Mouse (Mus musculus) hindbrain, embryonic 16.5 days (tissue): Measurements from ENCODE around the gene Trim68. TPM values are rescaled to one million over a fixed set of nuclear protein-coding genes. Genes with fewer than 3 reads are reported as not detected.
"Not testable (repeated sequence)": the region's sequence is repeated elsewhere in the genome, so short reads cannot be mapped to it uniquely, and the experiment has no call there.

Experiments used
- ATAC-seq: fragments of 200-750 bp; cut with Nextera tagmentation; 2 replicates; pipeline ENCODE4 v1.8.0; 2017; ENCODE audit warnings: moderate TSS enrichment, moderate library complexity
- H3K27ac ChIP-seq: fragments of 300-500 bp; sonication (generic); 2 replicates; pipeline ENCODE4 v1.5.1; 2014; ENCODE audit warnings: low read depth, mild to moderate bottlenecking, control low read depth, low read length, moderate library complexity
- H3K27me3 ChIP-seq: fragments of 300-500 bp; sonication (generic); replicated peaks from 2 replicates; pipeline ENCODE4 v1.6.1; 2014; ENCODE audit warnings: low read length; ENCODE audit not compliant: control insufficient read depth, insufficient read depth
- H3K36me3 ChIP-seq: fragments of 300-500 bp; sonication (generic); 2 replicates; pipeline ENCODE4 v1.6.1; 2014; ENCODE audit warnings: mild to moderate bottlenecking, low read length, moderate library complexity, mixed read lengths; ENCODE audit not compliant: control insufficient read depth, insufficient read depth
- H3K4me1 ChIP-seq: fragments of 300-500 bp; sonication (generic); 2 replicates; pipeline ENCODE4 v1.6.1; 2014; ENCODE audit warnings: low read depth, low read length; ENCODE audit not compliant: control insufficient read depth, insufficient read depth
- H3K4me2 ChIP-seq: fragments of 300-500 bp; sonication (generic); 2 replicates; pipeline ENCODE4 v1.6.1; 2014; ENCODE audit warnings: mild to moderate bottlenecking, low read length, control low read depth, moderate library complexity
- H3K4me3 ChIP-seq: fragments of 300-500 bp; sonication (generic); 2 replicates; pipeline ENCODE4 v1.5.1; 2014; ENCODE audit warnings: mild to moderate bottlenecking, low read length, control low read depth, moderate library complexity
- H3K9ac ChIP-seq: fragments of 300-500 bp; sonication (generic); 2 replicates; pipeline ENCODE4 v1.6.1; 2014; ENCODE audit warnings: low read depth, mild to moderate bottlenecking, control low read depth, low read length, moderate library complexity
- H3K9me3 ChIP-seq: fragments of 300-500 bp; sonication (generic); 2 replicates; pipeline ENCODE4 v1.6.1; 2014; ENCODE audit warnings: mild to moderate bottlenecking, low read length, moderate library complexity; ENCODE audit not compliant: control insufficient read depth
- WGBS: fragments of 180-500 bp; shearing (Covaris S2); extraction: QIAGEN DNeasy Blood & Tissue Kit; methylation state at CpG from one replicate; pipeline ENCODE4 v1.1.7; 2014; 5-methylcytosine and 5-hydroxymethylcytosine counted together
- polyA plus RNA-seq: library from polyadenylated mRNA; unstranded; fragments of >200 nt; fragmentation: Nextera tagmentation; extraction: Ambion mirVana; gene quantifications from 2 replicates; pipeline ENCODE4 v1.2.1, GENCODE M21; 2015

Gene Trim68
- polyA plus RNA-seq, 1 experiment from 2014 or later: 6.5 TPM

GRCm38 (mm10) chr7:102665378-102665777, 21.7 kb downstream of the Trim68 start:
- no peak overlapping the region for H3K27ac ChIP-seq
- H3K9me3 ChIP-seq: no peaks in the 10 kb centered on the region
- H3K4me3 ChIP-seq: no peak overlapping the region
- ATAC-seq: no peak
- no peaks in the 10 kb centered on the region for H3K36me3 ChIP-seq
- H3K4me1 ChIP-seq: no peaks in the 10 kb centered on the region
- H3K4me2 ChIP-seq: no peak overlapping the region
- no peaks in the 10 kb centered on the region for H3K27me3 ChIP-seq
- no peak overlapping the region for H3K9ac ChIP-seq
- WGBS: 50% methylated on average over 2 of the region's 2 CpGs

- 44% methylated on average over 3 of the region's 3 CpGs for WGBS
- Histone ChIP-seq H3K27me3 (no peaks in the 10 kb centered on the region), H3K27ac (no peak within 1 kb of the TSS), H3K4me1 (no peaks in the 10 kb centered on the region), H3K9me3 (no peaks in the 10 kb centered on the region), H3K4me3 (no peak within 1 kb of the TSS), H3K9ac (no peak within 1 kb of the TSS), H3K36me3 (no peaks in the 10 kb centered on the region), H3K4me2 (no peak within 1 kb of the TSS)
- ATAC-seq: no peak
Observed at GRCm38 (mm10) chr7:102664599-102664998, 22.5 kb downstream of the Trim68 start, which contains the start of gene Olfr556. Gene Olfr556 (plus strand): TSS chr7:102664899.

GRCm38 (mm10) chr7:102658523-102658922, 28.6 kb downstream of the Trim68 start, which contains the start of gene Olfr555:
Gene Olfr555 (plus strand): TSS chr7:102658823.
- no peak within 1 kb of the TSS for H3K9ac ChIP-seq
- no peaks in the 10 kb centered on the region for H3K36me3 ChIP-seq
- H3K4me3 ChIP-seq: no peak within 1 kb of the TSS
- 84% methylated on average over 1 of the region's 1 CpGs for WGBS
- H3K9me3 ChIP-seq: no peaks in the 10 kb centered on the region
- H3K27ac ChIP-seq: no peak within 1 kb of the TSS
- no peaks in the 10 kb centered on the region for H3K4me1 ChIP-seq
- no peaks in the 10 kb centered on the region for H3K27me3 ChIP-seq
- no peak within 1 kb of the TSS for H3K4me2 ChIP-seq
- ATAC-seq: no peak

GRCm38 (mm10) chr7:102644945-102645344, 42.2 kb downstream of the Trim68 start:
- WGBS: 87% methylated on average over 4 of the region's 4 CpGs
- not testable (repeated sequence) for H3K36me3 ChIP-seq, ATAC-seq, H3K4me3 ChIP-seq, H3K27ac ChIP-seq, H3K27me3 ChIP-seq, H3K9me3 ChIP-seq, H3K9ac ChIP-seq, H3K4me2 ChIP-seq, H3K4me1 ChIP-seq

- H3K4me1 ChIP-seq: no peaks in the 10 kb centered on the region
- ATAC-seq: no peak
- H3K36me3 ChIP-seq: no peaks in the 10 kb centered on the region
- no peak within 1 kb of the TSS for H3K4me3 ChIP-seq
- H3K9ac ChIP-seq: no peak within 1 kb of the TSS
- no peaks in the 10 kb centered on the region for H3K9me3 ChIP-seq
- H3K27me3 ChIP-seq: no peaks in the 10 kb centered on the region
- no peak within 1 kb of the TSS for H3K4me2 ChIP-seq
- WGBS: 87% methylated on average over 1 of the region's 1 CpGs
- H3K27ac ChIP-seq: no peak within 1 kb of the TSS
Observed at GRCm38 (mm10) chr7:102638132-102638531, 49.0 kb downstream of the Trim68 start, which contains the start of gene Olfr554. Gene Olfr554 (plus strand): TSS chr7:102638432.

GRCm38 (mm10) chr7:102636665-102637064, 50.5 kb downstream of the Trim68 start:
- WGBS: 39% methylated on average over 3 of the region's 3 CpGs

More at GRCm38 (mm10) chr7:102636665-102637064, 50.5 kb downstream of the Trim68 start:
- ATAC-seq: no peak
- no peaks in the 10 kb centered on the region for H3K36me3 ChIP-seq
- H3K27ac ChIP-seq: no peak overlapping the region
- no peak overlapping the region for H3K9ac ChIP-seq
- H3K9me3 ChIP-seq: no peaks in the 10 kb centered on the region
- no peaks in the 10 kb centered on the region for H3K4me1 ChIP-seq
- no peak overlapping the region for H3K4me2 ChIP-seq
- H3K4me3 ChIP-seq: no peak overlapping the region
- no peaks in the 10 kb centered on the region for H3K27me3 ChIP-seq

Other genes starting within 250 kb of the Trim68 start
- 48.8 and 55.7 TPM in 2 replicates for gene Rrm1, start 245.6 kb downstream of the Trim68 start, polyA plus RNA-seq
- 0.66 and 0.71 TPM in 2 replicates for gene Olfr543, start 205.6 kb downstream of the Trim68 start, polyA plus RNA-seq
- 0.05 and 0.14 TPM in 2 replicates for gene Olfr544, start 199.0 kb downstream of the Trim68 start, polyA plus RNA-seq
- 0.24 and 0.45 TPM in 2 replicates for gene Olfr545, start 187.8 kb downstream of the Trim68 start, polyA plus RNA-seq
- not detected in 2 replicates for gene Olfr547, start 152.6 kb downstream of the Trim68 start, polyA plus RNA-seq
- gene Olfr548-ps1, start 146.4 kb downstream of the Trim68 start, polyA plus RNA-seq: not detected in 2 replicates
- gene Olfr549, start 137.5 kb downstream of the Trim68 start, polyA plus RNA-seq: not detected in 2 replicates
- 0.09 and 0.26 TPM in 2 replicates for gene Trim21, start 121.8 kb downstream of the Trim68 start, polyA plus RNA-seq
- gene Olfr550, start 115.9 kb downstream of the Trim68 start, polyA plus RNA-seq: 0.04 TPM in 1 of 2 replicates, not detected in the other
- gene Olfr551, start 95.4 kb downstream of the Trim68 start, polyA plus RNA-seq: not detected in 2 replicates
- gene Olfr552, start 89.6 kb downstream of the Trim68 start, polyA plus RNA-seq: not detected in 2 replicates
- not detected in 2 replicates for gene Olfr553, start 69.1 kb downstream of the Trim68 start, polyA plus RNA-seq
- not detected in 2 replicates for gene Olfr554, start 48.9 kb downstream of the Trim68 start, polyA plus RNA-seq
- gene Olfr555, start 28.5 kb downstream of the Trim68 start, polyA plus RNA-seq: not detected in 2 replicates
- gene Olfr556, start 22.4 kb downstream of the Trim68 start, polyA plus RNA-seq: not detected in 2 replicates
- not detected in 2 replicates for gene Olfr557, start 8.6 kb upstream of the Trim68 start, polyA plus RNA-seq
- 0.16 and 0.22 TPM in 2 replicates for gene Olfr558, start 14.9 kb upstream of the Trim68 start, polyA plus RNA-seq
- not detected in 2 replicates for gene Olfr33, start 31.7 kb upstream of the Trim68 start, polyA plus RNA-seq
- not detected in 2 replicates for gene Olfr559, start 40.2 kb upstream of the Trim68 start, polyA plus RNA-seq
- gene Olfr560, start 72.0 kb upstream of the Trim68 start, polyA plus RNA-seq: not detected in 2 replicates
- 0.10 and 0.11 TPM in 2 replicates for gene Olfr78, start 72.1 kb upstream of the Trim68 start, polyA plus RNA-seq
- gene Olfr561, start 83.9 kb upstream of the Trim68 start, polyA plus RNA-seq: not detected in 2 replicates
- gene Olfr564, start 116.2 kb upstream of the Trim68 start, polyA plus RNA-seq: not detected in 2 replicates
- not detected in 2 replicates for gene Olfr566, start 171.4 kb upstream of the Trim68 start, polyA plus RNA-seq
- gene Olfr568, start 189.8 kb upstream of the Trim68 start, polyA plus RNA-seq: not detected in 2 replicates
- gene Olfr569, start 203.6 kb upstream of the Trim68 start, polyA plus RNA-seq: not detected in 2 replicates
- gene Olfr570, start 207.2 kb upstream of the Trim68 start, polyA plus RNA-seq: 0.15 and 0.40 TPM in 2 replicates
- gene Olfr571, start 230.2 kb upstream of the Trim68 start, polyA plus RNA-seq: not detected in 2 replicates
- not detected in 2 replicates for gene Olfr572, start 237.1 kb upstream of the Trim68 start, polyA plus RNA-seq